Mouse (Mus musculus) urinary bladder, adult 18-20 months (tissue): ENCODE measurements around the gene Gm43518.
A peak's percentile ranks its signal among the peaks of the same experiment; 100 is the strongest.

Experiments used
- DNase-seq, 2 experiments: peaks; one replicate each; pipeline ENCODE4 v3.0.0; 2022; ENCODE audit warnings: low spot score in 2 of 2, mixed read lengths in 2 of 2

The Gm43518 gene

DNA sequence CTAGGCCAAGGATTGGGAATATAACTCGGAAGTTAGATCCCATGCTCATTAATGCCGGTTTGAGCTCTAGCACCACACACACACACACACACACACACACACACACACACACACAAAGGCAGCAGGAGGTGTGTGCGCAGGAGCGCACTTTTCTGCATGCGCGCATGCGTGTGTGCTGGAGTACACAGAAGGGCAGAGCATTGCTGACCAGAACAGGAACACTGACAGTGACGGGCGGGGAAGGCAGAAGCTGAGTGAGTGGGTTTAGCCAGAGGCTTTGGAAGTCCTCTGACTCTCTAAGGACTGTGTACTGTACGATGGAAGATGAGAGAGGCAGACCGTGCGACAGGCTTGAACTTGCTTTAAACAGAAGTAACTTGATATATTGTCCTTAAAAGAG is 6.3 kb downstream of the Gm43518 start:
- no peak for DNase-seq

GRCm38 (mm10) chr5:123933957-123934591 is 6.9 kb downstream of the Gm43518 start:
- DNase-seq: no peak

GRCm38 (mm10) chr5:123935931-123936330 is 8.7 kb downstream of the Gm43518 start:
- DNase-seq: no peak

DNA sequence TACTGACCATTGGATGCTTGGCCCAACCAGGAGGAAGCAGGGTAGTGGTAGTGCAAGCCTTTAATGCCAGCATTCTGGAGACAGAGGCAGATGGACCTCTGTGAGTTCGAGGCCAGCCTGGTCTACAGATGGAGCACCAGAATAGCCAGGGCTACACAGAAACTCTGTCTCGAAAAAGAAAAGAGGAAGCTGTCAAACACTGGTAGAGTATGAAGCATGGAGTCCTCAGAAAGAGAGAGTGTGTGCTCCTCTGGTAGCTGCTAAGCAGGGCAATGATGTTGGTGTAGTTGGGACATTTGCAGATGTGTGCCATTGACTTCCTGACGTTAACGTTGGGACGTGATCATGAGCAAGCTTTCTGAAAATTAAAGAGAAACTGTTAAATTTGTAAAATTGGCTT is 11.3 kb downstream of the Gm43518 start:
- no peak for DNase-seq

DNA sequence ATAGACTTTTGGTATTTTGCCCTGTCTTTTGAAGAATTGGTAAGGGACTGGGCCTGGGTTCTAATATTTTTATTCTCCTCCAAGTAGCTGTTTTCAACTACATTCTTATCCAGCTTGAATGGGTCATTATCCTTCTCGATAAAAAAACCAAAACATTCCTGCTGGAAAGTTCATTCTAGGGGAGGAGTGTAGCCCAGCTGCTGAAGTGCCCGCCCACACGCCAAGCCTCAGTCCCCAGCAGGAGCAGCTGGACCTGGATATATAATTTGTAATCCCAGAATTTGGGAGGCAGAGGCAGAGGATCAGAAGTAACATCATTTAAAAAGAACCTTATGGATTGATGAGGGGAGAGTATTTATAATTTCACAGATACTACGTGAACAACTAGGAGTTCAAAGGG is 19.3 kb downstream of the Gm43518 start:
- no peak for DNase-seq

GRCm38 (mm10) chr5:123947041-123947761 is 20.0 kb downstream of the Gm43518 start:
- no peak for DNase-seq

- no peak for DNase-seq
These were observed 25.3 kb downstream of the Gm43518 start for GRCm38 (mm10) chr5:123952365-123953045.

GRCm38 (mm10) chr5:123957213-123957612 is 30.0 kb downstream of the Gm43518 start:
- DNase-seq: no peak

GRCm38 (mm10) chr5:123959018-123959417 is 31.8 kb downstream of the Gm43518 start:
- DNase-seq: no peak

GRCm38 (mm10) chr5:123960129-123960528 is 32.9 kb downstream of the Gm43518 start:
- peak in 1 of 2 experiments; percentile 65 for DNase-seq

GRCm38 (mm10) chr5:123961046-123961445 is 33.8 kb downstream of the Gm43518 start:
- no peak for DNase-seq

- no peak for DNase-seq
These were observed 37.0 kb downstream of the Gm43518 start for GRCm38 (mm10) chr5:123964208-123964607.

DNA sequence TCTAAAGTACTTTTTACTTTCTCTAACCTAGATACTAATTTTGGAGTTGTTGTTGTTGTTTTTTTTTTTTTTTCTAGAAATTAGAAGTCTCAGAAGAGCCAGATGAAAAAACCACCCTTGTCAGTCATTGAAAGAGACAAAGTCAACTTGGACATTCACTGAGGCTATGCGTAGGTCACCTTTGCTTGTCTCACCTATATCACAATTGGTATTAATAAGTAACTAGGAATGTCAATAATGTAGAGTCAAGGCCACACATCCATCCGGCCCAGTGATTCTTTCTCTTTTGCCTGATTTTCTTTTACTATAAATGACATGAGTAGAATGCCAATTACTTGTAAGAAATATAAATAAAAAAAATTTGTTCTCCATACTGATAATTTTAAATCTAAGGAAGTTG is 39.5 kb downstream of the Gm43518 start:
- DNase-seq: no peak

DNA sequence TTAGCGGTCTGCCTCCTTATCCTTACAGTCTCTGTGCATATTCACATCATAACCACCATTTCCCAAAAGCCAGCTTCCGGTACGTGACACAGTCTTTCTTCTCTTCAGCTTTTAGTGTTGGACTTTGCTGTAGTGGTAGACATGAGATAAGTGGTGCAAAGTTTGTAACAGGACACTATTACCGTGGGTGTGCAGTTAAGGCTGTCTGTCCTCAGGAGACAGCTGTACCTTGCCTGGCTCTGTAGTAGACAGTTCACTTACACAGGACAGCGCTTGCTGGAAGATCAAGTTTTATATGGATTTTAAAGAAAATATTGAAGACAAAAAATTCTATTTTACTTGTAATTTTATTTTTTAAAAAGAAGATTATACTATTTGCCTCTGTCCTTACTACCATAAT is 41.2 kb downstream of the Gm43518 start:
- no peak for DNase-seq

DNA sequence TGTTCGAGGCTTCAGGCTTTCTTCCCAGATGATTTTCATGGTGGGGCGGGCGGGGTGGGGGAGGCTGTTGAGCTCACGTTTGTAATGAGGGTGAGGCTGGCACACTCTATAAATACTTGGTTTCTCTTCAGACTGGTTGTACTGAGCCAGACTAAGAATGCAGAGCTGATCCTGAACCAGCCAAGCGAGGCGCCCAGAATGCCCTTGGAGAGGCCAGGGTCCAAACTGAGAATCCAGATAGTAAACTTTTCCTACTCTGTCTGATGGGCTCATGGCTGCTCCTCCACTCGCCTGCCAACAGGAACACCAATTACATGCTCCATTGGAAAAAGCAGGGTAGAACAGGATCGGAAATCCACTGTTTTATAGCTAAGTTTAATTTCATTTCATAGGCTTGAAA is 42.0 kb downstream of the Gm43518 start:
- no peak for DNase-seq

DNA sequence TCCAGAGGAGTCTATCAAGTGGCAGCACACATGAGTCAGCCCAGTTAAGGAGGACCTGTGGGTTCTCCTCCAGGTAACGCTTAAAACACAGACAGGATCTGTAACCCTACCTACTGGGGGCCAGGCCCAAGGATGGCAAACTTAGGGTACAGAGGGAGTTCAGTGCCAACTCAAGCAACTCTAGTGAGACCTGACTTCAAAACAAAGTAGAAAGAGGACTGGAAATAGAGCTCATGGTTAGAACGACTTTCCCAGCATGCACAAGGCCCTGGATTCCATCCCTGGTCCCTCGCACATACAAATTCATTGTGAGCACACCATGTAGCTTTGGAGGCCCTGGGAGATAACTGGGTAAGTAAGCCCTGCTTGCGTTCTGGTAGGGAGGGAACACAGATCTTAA is 43.4 kb downstream of the Gm43518 start:
- DNase-seq: no peak

- no peak for DNase-seq
These were observed 45.2 kb downstream of the Gm43518 start for GRCm38 (mm10) chr5:123972453-123972852.

GRCm38 (mm10) chr5:123973299-123974178 is 46.3 kb downstream of the Gm43518 start, which contains the start of gene Hip1r:
Hip1r (plus strand) TSS chr5:123973628.
- DNase-seq: peak; percentile 73 to 76

DNA sequence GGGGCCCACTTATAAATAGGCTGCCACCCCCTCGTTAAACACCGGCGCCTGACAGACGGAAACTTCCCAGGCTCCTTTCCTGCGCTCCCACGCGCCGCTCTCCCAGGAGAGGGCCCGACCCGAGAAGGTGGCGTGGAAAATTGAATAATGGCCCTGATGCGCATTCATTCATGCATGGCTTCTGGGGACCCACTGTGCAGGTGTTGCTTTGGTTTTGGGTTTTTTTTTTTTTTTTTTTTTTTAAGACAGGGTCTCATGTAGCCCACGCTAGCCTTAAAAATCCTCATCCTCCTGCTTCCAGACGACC is 46.9 kb downstream of the Gm43518 start:
- DNase-seq: no peak

DNA sequence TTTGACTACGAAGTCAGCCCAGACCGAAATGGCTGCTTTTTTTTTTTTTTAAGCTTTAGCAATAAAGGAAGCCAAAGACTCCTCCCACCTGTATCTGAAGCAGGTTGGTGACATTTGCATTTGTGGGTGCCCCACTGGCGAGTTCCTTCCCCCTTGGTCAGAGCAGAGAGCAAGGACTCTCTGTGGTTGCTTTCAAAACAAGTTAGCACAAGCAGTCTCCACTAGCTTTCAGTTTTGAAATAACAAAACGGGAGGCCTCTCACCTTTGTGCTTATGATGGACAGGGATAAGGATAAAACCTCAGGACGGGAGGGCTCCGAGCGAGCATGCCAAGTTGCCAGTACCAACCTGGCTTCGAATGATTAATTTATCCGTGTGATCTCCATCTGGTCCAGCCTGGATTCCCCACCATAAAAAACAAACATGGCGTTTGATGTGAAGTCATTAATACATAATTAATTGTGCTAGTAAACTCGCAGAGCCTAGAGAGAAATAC is 47.4 kb downstream of the Gm43518 start:
- DNase-seq: peak in 1 of 2 experiments; percentile 61

GRCm38 (mm10) chr5:123975668-123976180 is 48.5 kb downstream of the Gm43518 start:
- no peak for DNase-seq

DNA sequence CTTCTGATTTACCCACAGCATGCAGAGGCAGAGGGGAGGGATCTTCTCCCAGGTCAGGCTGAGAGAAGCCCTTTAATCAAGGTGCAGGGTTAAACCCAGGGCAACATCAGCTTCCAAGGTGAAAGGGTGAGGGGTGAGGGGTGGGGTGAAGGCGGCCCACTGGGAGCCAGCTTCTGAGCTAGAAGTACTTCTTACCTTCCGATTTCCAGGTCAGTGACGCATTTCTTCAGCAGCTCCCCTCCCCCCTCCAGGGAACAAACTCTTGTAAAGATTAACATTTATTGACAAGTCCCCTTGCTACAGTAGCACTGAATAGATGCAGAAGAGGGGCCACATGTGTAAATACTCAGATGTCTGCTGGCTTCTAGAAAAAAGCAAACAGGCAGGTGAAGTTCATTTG is 50.0 kb downstream of the Gm43518 start:
- no peak for DNase-seq
